Mouse (Mus musculus) liver, postnatal 0 days (tissue): ENCODE results near the gene 1810010H24Rik.

Source experiments
- CTCF ChIP-seq: sonication (generic); IDR thresholded peaks from 2 replicates; pipeline ENCODE4 v1.5.1; 2016; ENCODE audit warnings: antibody characterized with exemption, low read depth
- EP300 ChIP-seq: IDR thresholded peaks from 2 replicates; pipeline ENCODE4 v1.6.1; 2016; ENCODE audit warnings: antibody characterized with exemption, low read depth, mild to moderate bottlenecking

DNA sequence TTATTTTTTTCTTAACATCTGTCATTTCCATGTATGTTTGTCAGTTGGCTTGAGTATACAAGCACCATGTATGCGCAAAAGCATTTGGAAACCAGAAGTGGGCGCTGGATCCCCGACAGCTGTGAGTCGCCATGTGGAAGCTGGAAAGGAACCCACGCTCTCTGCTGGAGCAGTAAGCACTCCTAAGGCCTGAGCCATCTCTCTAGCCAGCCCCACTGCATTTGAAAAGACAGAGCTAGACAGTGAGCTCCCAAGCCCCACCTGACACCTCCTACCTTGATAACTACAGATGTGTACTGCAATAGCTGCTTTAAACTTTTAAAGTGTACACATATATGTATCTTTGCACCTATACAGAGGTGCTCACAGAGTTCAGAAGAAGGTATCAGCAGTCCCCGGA is 31.9 kb downstream of the 1810010H24Rik start:
- TF ChIP-seq EP300, result no peak
- no peak for TF ChIP-seq CTCF
